Mouse (Mus musculus) megakaryocyte, adult 5-6 weeks (primary cell): Measurements from ENCODE around the gene Pdlim7. TPM values are rescaled to one million over a fixed set of nuclear protein-coding genes. Genes with fewer than 3 reads are reported as not detected.

Experiments
- ATAC-seq: 2 replicates; pipeline ENCODE4 v1.8.0; 2016; ENCODE audit warnings: mild to moderate bottlenecking, inconsistent platforms; ENCODE audit not compliant: poor library complexity, severe bottlenecking
- total RNA-seq, 2 experiments: library from RNA; stranded (forward) in 1 of 2; stranded (reverse) in 1 of 2; fragments of 153-499, 151-499 nt in 1 of 2; fragments of 221-1000, 200-1000 nt in 1 of 2; gene quantifications; 2 replicates each; pipeline versions ENCODE4 v1.2.3 to v1.2.4; 2015 to 2017

The Pdlim7 gene
- total RNA-seq, 2 experiments from 2014 or later = 12.4 to 23.8 TPM

GRCm38 (mm10) chr13:55486916-55487577 is 26.4 kb downstream of the Pdlim7 start:
- peak; percentile 31; the same call in 1 of the 2 replicates for ATAC-seq

GRCm38 (mm10) chr13:55486029-55486794 is 27.3 kb downstream of the Pdlim7 start:
- ATAC-seq = no peak

- ATAC-seq = no peak
These were observed 28.9 kb downstream of the Pdlim7 start for GRCm38 (mm10) chr13:55484520-55485088.

- ATAC-seq = no peak
These were observed 29.9 kb downstream of the Pdlim7 start for GRCm38 (mm10) chr13:55483593-55483992.

GRCm38 (mm10) chr13:55483071-55483470 is 30.4 kb downstream of the Pdlim7 start:
- ATAC-seq = no peak

GRCm38 (mm10) chr13:55482542-55482941 is 30.9 kb downstream of the Pdlim7 start:
- no peak for ATAC-seq

GRCm38 (mm10) chr13:55479929-55480328 is 33.5 kb downstream of the Pdlim7 start:
- ATAC-seq = no peak

GRCm38 (mm10) chr13:55479008-55479407 is 34.5 kb downstream of the Pdlim7 start:
- peak; percentile 89 for ATAC-seq

GRCm38 (mm10) chr13:55478036-55478435 is 35.4 kb downstream of the Pdlim7 start:
- no peak for ATAC-seq

GRCm38 (mm10) chr13:55477492-55477891 is 36.0 kb downstream of the Pdlim7 start:
- ATAC-seq = no peak

- ATAC-seq = no peak
These were observed 37.2 kb downstream of the Pdlim7 start for GRCm38 (mm10) chr13:55476256-55476655.

GRCm38 (mm10) chr13:55475750-55476149 is 37.7 kb downstream of the Pdlim7 start:
- ATAC-seq = no peak

- ATAC-seq = no peak
These were observed 38.8 kb downstream of the Pdlim7 start for GRCm38 (mm10) chr13:55474621-55475069.

- ATAC-seq = no peak
These were observed 39.5 kb downstream of the Pdlim7 start for GRCm38 (mm10) chr13:55473961-55474360.

GRCm38 (mm10) chr13:55473076-55473831 is 40.2 kb downstream of the Pdlim7 start:
- no peak for ATAC-seq

GRCm38 (mm10) chr13:55472132-55473022 is 41.1 kb downstream of the Pdlim7 start:
- peak; percentile 55 for ATAC-seq

- no peak for ATAC-seq
These were observed 41.7 kb downstream of the Pdlim7 start for GRCm38 (mm10) chr13:55471819-55472131.

GRCm38 (mm10) chr13:55471156-55471818 is 42.2 kb downstream of the Pdlim7 start:
- ATAC-seq = peak; percentile 54

- ATAC-seq = no peak
These were observed 43.1 kb downstream of the Pdlim7 start for GRCm38 (mm10) chr13:55470372-55470771.
